Mouse (Mus musculus) kidney, postnatal 4 days (tissue): ENCODE data around the gene Asic2.
"Not testable (repeated sequence)": the region's sequence is repeated elsewhere in the genome, so short reads cannot be mapped to it uniquely, and the experiment has no call there.

Experiments
- DNase-seq, 2 experiments: peaks; one replicate each; pipeline ENCODE4 v3.0.0; 2021; ENCODE audit warnings: mixed read lengths in 2 of 2

The Asic2 gene

GRCm38 (mm10) chr11:81280070-81280469, 688.2 kb downstream of the Asic2 start:
- DNase-seq, result no peak

- no peak for DNase-seq
These were observed 690.9 kb downstream of the Asic2 start for GRCm38 (mm10) chr11:81277406-81277805.

GRCm38 (mm10) chr11:81272677-81273418, 695.4 kb downstream of the Asic2 start:
- DNase-seq, result no peak

GRCm38 (mm10) chr11:81271422-81271821, 696.8 kb downstream of the Asic2 start:
- no peak for DNase-seq

- peak in 1 of 2 experiments; percentile 15 for DNase-seq
These were observed 697.7 kb downstream of the Asic2 start for GRCm38 (mm10) chr11:81270518-81270917.

- DNase-seq, result no peak
These were observed 704.5 kb downstream of the Asic2 start for GRCm38 (mm10) chr11:81263757-81264156.

- DNase-seq, result no peak
These were observed 705.1 kb downstream of the Asic2 start for GRCm38 (mm10) chr11:81263193-81263592.

GRCm38 (mm10) chr11:81261259-81261658, 707.0 kb downstream of the Asic2 start:
- DNase-seq, result no peak

- not testable (repeated sequence) for DNase-seq
These were observed 727.1 kb downstream of the Asic2 start for GRCm38 (mm10) chr11:81241183-81241582.

GRCm38 (mm10) chr11:81239966-81240681, 728.1 kb downstream of the Asic2 start:
- DNase-seq, result peak; percentile 55 to 58

GRCm38 (mm10) chr11:81239091-81239490, 729.2 kb downstream of the Asic2 start:
- DNase-seq, result no peak

- DNase-seq, result no peak
These were observed 732.2 kb downstream of the Asic2 start for GRCm38 (mm10) chr11:81236070-81236469.

GRCm38 (mm10) chr11:81223361-81223760, 744.9 kb downstream of the Asic2 start:
- DNase-seq, result no peak

GRCm38 (mm10) chr11:81220786-81221185, 747.5 kb downstream of the Asic2 start:
- DNase-seq, result no peak

GRCm38 (mm10) chr11:81205471-81205870, 762.8 kb downstream of the Asic2 start:
- DNase-seq, result no peak

GRCm38 (mm10) chr11:81202578-81202977, 765.7 kb downstream of the Asic2 start:
- no peak for DNase-seq

GRCm38 (mm10) chr11:81193856-81194255, 774.4 kb downstream of the Asic2 start:
- DNase-seq, result peak; percentile 81 to 84

- no peak for DNase-seq
These were observed 776.1 kb downstream of the Asic2 start for GRCm38 (mm10) chr11:81192155-81192554.

- DNase-seq, result no peak
These were observed 779.2 kb downstream of the Asic2 start for GRCm38 (mm10) chr11:81189103-81189502.

- DNase-seq, result no peak
These were observed 780.4 kb downstream of the Asic2 start for GRCm38 (mm10) chr11:81187851-81188250.

- DNase-seq, result no peak
These were observed 783.5 kb downstream of the Asic2 start for GRCm38 (mm10) chr11:81184721-81185120.

GRCm38 (mm10) chr11:81164890-81165289, 803.4 kb downstream of the Asic2 start:
- DNase-seq, result no peak

GRCm38 (mm10) chr11:81163056-81163455, 805.2 kb downstream of the Asic2 start:
- no peak for DNase-seq

GRCm38 (mm10) chr11:81153841-81154240, 814.4 kb downstream of the Asic2 start:
- DNase-seq, result peak; percentile 9 to 13
